Mouse (Mus musculus): ENCODE measurements around the gene Zfp691.

- no peak for TF ChIP-seq CTCF (IDR thresholded peaks at IDR 0.05; ENCODE audit: low read depth, low read length)
- TF ChIP-seq POLR2A (IDR thresholded peaks at IDR 0.05; ENCODE audit: insufficient read depth, low read length), result peak; percentile 36
Observed at GRCm38 (mm10) chr4:119141191-119141590, 32.8 kb downstream of the Zfp691 start.
